Mouse (Mus musculus) CH12F3 (cell line): Measurements from ENCODE around the gene Pla2g2f.

Experiments used
- in situ Hi-C: fragments of 300-500 bp; cut with MboI; formaldehyde crosslinking; loops from 2 replicates; pipeline ENCODE4 v1.14.3; 2020; ENCODE audit warnings: low sequenced_read_pairs

Pla2g2f gene

GRCm38 (mm10) chr4:138757416-138757815 is at the start of gene Pla2g2f:
Pla2g2f (minus strand) TSS chr4:138757626.
- in situ Hi-C loops, result no loop called here

GRCm38 (mm10) chr4:138806920-138807541 is 49.6 kb upstream of the Pla2g2f start:
- in situ Hi-C loops, result no loop called here

GRCm38 (mm10) chr4:138806160-138806559 is 48.7 kb upstream of the Pla2g2f start:
- in situ Hi-C loops, result no loop called here

- in situ Hi-C loops, result no loop called here
Measured at GRCm38 (mm10) chr4:138805248-138805647, 47.8 kb upstream of the Pla2g2f start.

GRCm38 (mm10) chr4:138802917-138803316 is 45.5 kb upstream of the Pla2g2f start:
- in situ Hi-C loops, result no loop called here

- in situ Hi-C loops, result no loop called here
Measured at GRCm38 (mm10) chr4:138801631-138802030, 44.2 kb upstream of the Pla2g2f start.

GRCm38 (mm10) chr4:138800134-138800744 is 42.8 kb upstream of the Pla2g2f start:
- in situ Hi-C loops, result no loop called here

- in situ Hi-C loops, result no loop called here
Measured at GRCm38 (mm10) chr4:138797217-138797570, 39.8 kb upstream of the Pla2g2f start.

- in situ Hi-C loops, result no loop called here
Measured at GRCm38 (mm10) chr4:138796513-138797216, 39.2 kb upstream of the Pla2g2f start.

- in situ Hi-C loops, result no loop called here
Measured at GRCm38 (mm10) chr4:138794344-138794743, 36.9 kb upstream of the Pla2g2f start.

GRCm38 (mm10) chr4:138793276-138793675 is 35.9 kb upstream of the Pla2g2f start:
- in situ Hi-C loops, result no loop called here

- in situ Hi-C loops, result no loop called here
Measured at GRCm38 (mm10) chr4:138792599-138792998, 35.2 kb upstream of the Pla2g2f start.

- in situ Hi-C loops, result no loop called here
Measured at GRCm38 (mm10) chr4:138791452-138791851, 34.0 kb upstream of the Pla2g2f start.

GRCm38 (mm10) chr4:138788381-138788780 is 31.0 kb upstream of the Pla2g2f start:
- in situ Hi-C loops, result no loop called here

GRCm38 (mm10) chr4:138786141-138786540 is 28.7 kb upstream of the Pla2g2f start:
- in situ Hi-C loops, result no loop called here

- in situ Hi-C loops, result no loop called here
Measured at GRCm38 (mm10) chr4:138785721-138786120, 28.3 kb upstream of the Pla2g2f start.

GRCm38 (mm10) chr4:138782098-138782497 is 24.7 kb upstream of the Pla2g2f start:
- in situ Hi-C loops, result no loop called here

- in situ Hi-C loops, result no loop called here
Measured at GRCm38 (mm10) chr4:138780300-138780699, 22.9 kb upstream of the Pla2g2f start.

- in situ Hi-C loops, result no loop called here
Measured at GRCm38 (mm10) chr4:138777417-138778407, 20.3 kb upstream of the Pla2g2f start.

GRCm38 (mm10) chr4:138775435-138775834 is 18.0 kb upstream of the Pla2g2f start, which contains the start of gene Pla2g2d:
Pla2g2d (plus strand) TSS chr4:138775735.
- in situ Hi-C loops, result no loop called here

- in situ Hi-C loops, result no loop called here
Measured at GRCm38 (mm10) chr4:138772386-138772785, 15.0 kb upstream of the Pla2g2f start.
